Mouse (Mus musculus) spleen, postnatal 36 days (tissue): ENCODE data around the gene Ankrd2.

Experiments used
- DNase-seq, 2 experiments: peaks; one replicate each; pipeline ENCODE4 v3.0.0; 2022; ENCODE audit warnings: low spot score in 2 of 2, mixed read lengths in 1 of 2

Gene Ankrd2

GRCm38 (mm10) chr19:42015001-42015400 lies 20.8 kb upstream of the Ankrd2 start:
- no peak for DNase-seq

- no peak for DNase-seq
These were observed 19.5 kb upstream of the Ankrd2 start for GRCm38 (mm10) chr19:42016251-42016650.

- no peak for DNase-seq
These were observed 19.0 kb upstream of the Ankrd2 start for GRCm38 (mm10) chr19:42016840-42017239.

GRCm38 (mm10) chr19:42017399-42018247 lies 18.2 kb upstream of the Ankrd2 start:
- DNase-seq = no peak

GRCm38 (mm10) chr19:42019011-42019522 lies 16.7 kb upstream of the Ankrd2 start:
- no peak for DNase-seq

- DNase-seq = no peak
These were observed 13.9 kb upstream of the Ankrd2 start for GRCm38 (mm10) chr19:42021681-42022541.

GRCm38 (mm10) chr19:42022542-42022848 lies 13.3 kb upstream of the Ankrd2 start:
- no peak for DNase-seq

- DNase-seq = peak; percentile 50 to 58
These were observed 9.6 kb upstream of the Ankrd2 start for GRCm38 (mm10) chr19:42026158-42026557.

- no peak for DNase-seq
These were observed 4.7 kb upstream of the Ankrd2 start for GRCm38 (mm10) chr19:42031112-42031511.

- no peak for DNase-seq
These were observed 2.2 kb upstream of the Ankrd2 start for GRCm38 (mm10) chr19:42033611-42034010.

- DNase-seq = no peak
These were observed 1.5 kb upstream of the Ankrd2 start for GRCm38 (mm10) chr19:42034146-42034775.

GRCm38 (mm10) chr19:42034881-42035455 lies 832 bp upstream of the Ankrd2 start:
- no peak for DNase-seq

- DNase-seq = no peak
These were observed 557 bp downstream of the Ankrd2 start for GRCm38 (mm10) chr19:42036357-42036756.

- no peak for DNase-seq
These were observed 1.4 kb downstream of the Ankrd2 start for GRCm38 (mm10) chr19:42037167-42037702.

GRCm38 (mm10) chr19:42038310-42038709 lies 2.5 kb downstream of the Ankrd2 start:
- DNase-seq = no peak

- DNase-seq = no peak
These were observed 8.2 kb downstream of the Ankrd2 start for GRCm38 (mm10) chr19:42043988-42044387.

GRCm38 (mm10) chr19:42045269-42046102 lies 9.7 kb downstream of the Ankrd2 start, which contains the start of gene Hoga1:
Gene Hoga1 (plus strand): TSS chr19:42045610.
- peak; percentile 34 to 58 for DNase-seq

GRCm38 (mm10) chr19:42050251-42050650 lies 14.5 kb downstream of the Ankrd2 start:
- no peak for DNase-seq

GRCm38 (mm10) chr19:42051351-42051750 lies 15.6 kb downstream of the Ankrd2 start:
- DNase-seq = no peak

GRCm38 (mm10) chr19:42051948-42052347 lies 16.1 kb downstream of the Ankrd2 start, which contains the start of gene 4933411K16Rik:
Gene 4933411K16Rik (plus strand): TSS chr19:42052248.
- no peak for DNase-seq
